Mouse (Mus musculus) cerebellum, adult 2 months (tissue): ENCODE results near the gene Hist1h1a.

ENCODE experiments used
- CTCF ChIP-seq: fragments of 200-500 bp; IDR thresholded peaks from 2 replicates; pipeline ENCODE4 v1.5.1; 2011; ENCODE audit warnings: low read depth, mild to moderate bottlenecking, control low read depth, low read length, moderate library complexity, borderline replicate concordance; ENCODE audit not compliant: insufficient read depth
- POLR2A ChIP-seq: fragments of 200-500 bp; IDR thresholded peaks from 2 replicates; pipeline ENCODE4 v1.6.1; 2011; ENCODE audit warnings: low read length, control low read depth, borderline replicate concordance; ENCODE audit not compliant: insufficient read depth

DNA sequence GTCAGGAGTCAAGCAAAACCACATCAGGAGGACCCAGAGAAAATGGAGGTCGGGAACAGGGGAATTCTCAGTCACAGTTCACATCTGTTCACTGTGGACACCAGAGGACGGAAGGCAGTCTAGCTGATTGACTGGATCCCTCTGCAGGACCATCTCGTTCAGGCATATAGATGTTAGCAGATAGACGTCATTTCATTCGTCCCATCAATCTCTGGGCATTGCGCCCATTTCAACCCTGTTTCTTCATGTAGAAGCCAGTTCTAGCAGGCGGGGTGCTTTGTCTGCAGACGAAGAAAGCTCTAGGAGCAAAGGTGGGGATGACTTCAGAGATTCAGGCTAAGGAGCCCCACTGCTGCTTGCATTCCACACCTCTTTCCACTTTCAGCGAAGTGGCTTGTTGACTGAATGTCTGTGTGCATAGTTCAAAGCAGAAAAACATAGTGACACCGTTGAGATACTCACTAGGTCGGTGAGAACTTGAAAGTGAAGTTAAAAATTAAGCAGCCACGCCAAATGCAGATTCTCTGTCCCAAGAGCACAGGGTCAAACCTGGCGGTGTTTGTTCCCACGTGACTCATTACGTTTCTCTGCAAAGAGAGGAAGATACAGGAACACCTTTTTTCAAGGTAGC, 43.1 kb downstream of the Hist1h1a start, which contains the start of gene Slc17a2:
- no peak for TF ChIP-seq CTCF
- TF ChIP-seq POLR2A, result no peak
